Mouse (Mus musculus) lung, postnatal 0 days (tissue): Measurements from ENCODE around the gene Hmgxb4.

Experiments
- CTCF ChIP-seq: IDR thresholded peaks from 2 replicates; pipeline ENCODE4 v1.5.1; 2016; ENCODE audit warnings: antibody characterized with exemption, mild to moderate bottlenecking
- EP300 ChIP-seq: IDR thresholded peaks from 2 replicates; pipeline ENCODE4 v1.6.1; 2016; ENCODE audit warnings: antibody characterized with exemption, mild to moderate bottlenecking, control low read depth

DNA sequence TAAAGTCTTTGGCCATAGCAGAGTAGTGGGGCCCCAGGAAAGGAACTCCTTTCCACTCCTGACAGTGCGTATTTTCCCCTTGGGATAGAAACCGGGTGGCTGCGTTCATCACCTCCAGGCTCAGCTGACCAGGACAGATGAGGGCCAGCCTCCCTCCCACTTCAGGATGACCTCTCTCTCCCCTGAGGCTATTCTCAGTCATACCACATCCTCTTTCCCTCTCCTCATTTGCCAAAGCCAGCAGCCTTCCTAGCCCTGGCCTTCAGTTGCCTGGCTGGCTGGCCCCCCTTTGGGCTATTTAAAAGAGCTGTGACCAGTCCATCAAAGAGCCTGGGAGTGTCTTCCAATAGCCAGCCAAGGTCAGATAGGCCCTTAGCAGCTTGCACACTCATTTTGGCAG, 70.1 kb downstream of the Hmgxb4 start:
- TF ChIP-seq CTCF (no peak), EP300 (no peak)
